Mouse (Mus musculus) liver, postnatal 0 days (tissue): Measurements from ENCODE around the gene Styx.

Experiments used
- CTCF ChIP-seq: sonication (generic); IDR thresholded peaks from 2 replicates; pipeline ENCODE4 v1.5.1; 2016; ENCODE audit warnings: antibody characterized with exemption, low read depth
- EP300 ChIP-seq: IDR thresholded peaks from 2 replicates; pipeline ENCODE4 v1.6.1; 2016; ENCODE audit warnings: antibody characterized with exemption, low read depth, mild to moderate bottlenecking

GRCm38 (mm10) chr14:45309646-45310045, 41.2 kb upstream of the Styx start:
- TF ChIP-seq CTCF = no peak
- no peak for TF ChIP-seq EP300
